Mouse (Mus musculus) thymus, postnatal 10 days (tissue): Measurements from ENCODE around the gene Ccdc115.

Experiments used
- DNase-seq, 2 experiments: peaks; one replicate each; pipeline ENCODE4 v3.0.0; 2021; ENCODE audit warnings: low spot score in 2 of 2

Gene Ccdc115

GRCm38 (mm10) chr1:34439215-34439960, at the start of gene Ccdc115, which contains the start of gene Imp4:
TSS of gene Ccdc115 (minus strand) at chr1:34439672.
TSS of gene Imp4 (plus strand) at chr1:34439851.
- DNase-seq = peak; percentile 91 to 92

DNA sequence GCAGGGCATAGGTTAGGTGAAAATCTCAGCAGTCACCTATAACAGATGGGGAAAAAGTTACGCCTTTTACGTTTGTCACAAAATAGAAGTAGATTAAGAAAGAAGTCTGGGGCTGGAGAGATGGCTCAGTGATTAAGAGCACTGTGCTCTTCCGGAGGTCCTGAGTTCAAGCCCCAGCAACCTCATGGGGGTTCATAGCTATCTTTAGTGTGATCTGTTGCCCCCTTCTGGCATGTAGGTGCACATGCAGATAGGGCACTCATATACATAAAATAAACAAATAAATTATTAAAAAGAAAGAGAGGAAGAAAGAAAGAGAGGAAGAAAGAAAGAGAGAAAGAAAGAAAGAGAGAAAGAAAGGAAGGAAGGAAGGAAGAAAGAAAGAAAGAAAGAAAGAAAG, 47.9 kb upstream of the Ccdc115 start:
- DNase-seq = no peak

DNA sequence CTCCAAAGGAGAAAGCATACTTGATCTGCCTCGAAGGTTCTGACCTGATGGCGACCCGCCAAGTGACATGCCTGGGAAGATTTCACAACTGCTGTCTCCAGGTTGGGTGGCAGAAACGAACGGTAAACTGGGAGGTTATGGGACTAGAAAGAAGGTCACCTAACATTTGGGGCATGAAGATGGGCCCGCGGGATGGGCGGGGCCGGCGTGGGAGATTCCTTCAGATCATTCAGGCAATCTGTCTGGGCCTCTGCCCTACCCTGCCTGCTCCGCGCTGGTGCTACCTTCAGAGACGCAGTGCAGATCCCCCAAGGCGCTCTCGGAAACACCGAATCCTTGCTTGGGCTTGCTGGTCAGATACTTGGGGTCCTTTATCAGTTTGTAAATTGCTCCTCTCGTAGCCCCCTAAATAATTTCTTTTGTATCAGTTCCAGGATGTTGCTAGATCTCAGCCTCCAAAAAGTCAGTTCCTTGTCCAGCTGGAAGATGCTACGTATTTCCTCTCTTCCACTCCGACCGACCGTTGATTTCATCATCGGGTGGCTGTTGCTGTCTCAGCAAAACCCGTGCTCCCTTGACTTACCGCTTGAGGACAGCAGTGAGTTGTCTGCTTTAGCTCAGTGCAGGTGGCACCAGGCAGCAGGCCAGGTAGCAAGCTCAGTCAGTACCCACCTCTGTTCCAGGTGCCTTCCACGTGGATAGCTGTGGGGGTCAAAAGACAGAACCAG, 46.2 kb upstream of the Ccdc115 start:
- DNase-seq = peak; percentile 56 to 64

- no peak for DNase-seq
These were observed 45.0 kb upstream of the Ccdc115 start for GRCm38 (mm10) chr1:34484470-34484869.

DNA sequence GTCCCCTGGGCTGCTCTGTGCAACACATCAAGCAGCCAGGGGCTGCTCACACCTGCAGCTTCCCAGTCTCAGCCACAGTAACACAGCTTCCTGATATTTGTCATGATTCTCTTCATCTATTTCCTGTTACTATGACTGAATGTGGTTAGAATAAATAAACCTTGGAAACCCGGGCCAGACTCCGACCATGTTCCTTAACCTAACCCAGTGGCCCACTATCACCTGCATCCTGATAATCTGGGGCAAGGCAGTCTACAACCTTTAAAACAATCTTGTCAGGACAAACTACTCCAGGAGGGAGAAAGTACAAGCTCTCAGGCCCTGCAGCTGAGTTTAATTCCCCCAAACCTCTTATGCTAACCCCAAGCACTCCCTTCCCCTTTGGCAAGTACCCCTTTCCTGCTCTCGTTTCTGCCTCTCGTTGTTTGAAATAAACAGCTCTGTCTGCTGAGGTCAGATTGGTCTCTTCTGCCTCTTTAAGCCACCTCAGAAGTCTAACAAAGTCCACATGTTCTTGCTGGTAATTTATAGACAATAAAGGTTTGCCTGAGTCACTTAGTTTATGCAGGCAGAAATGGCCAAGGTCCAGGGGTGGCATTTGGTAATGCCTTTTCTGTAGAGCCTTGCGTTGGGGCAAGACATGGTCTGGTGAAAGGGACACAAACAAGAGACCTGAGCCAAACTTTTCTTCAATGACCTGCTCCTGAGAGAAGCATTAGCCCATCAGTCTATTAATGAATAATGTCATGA, 42.6 kb upstream of the Ccdc115 start:
- DNase-seq = no peak

GRCm38 (mm10) chr1:34480801-34481200, 41.3 kb upstream of the Ccdc115 start:
- DNase-seq = no peak

DNA sequence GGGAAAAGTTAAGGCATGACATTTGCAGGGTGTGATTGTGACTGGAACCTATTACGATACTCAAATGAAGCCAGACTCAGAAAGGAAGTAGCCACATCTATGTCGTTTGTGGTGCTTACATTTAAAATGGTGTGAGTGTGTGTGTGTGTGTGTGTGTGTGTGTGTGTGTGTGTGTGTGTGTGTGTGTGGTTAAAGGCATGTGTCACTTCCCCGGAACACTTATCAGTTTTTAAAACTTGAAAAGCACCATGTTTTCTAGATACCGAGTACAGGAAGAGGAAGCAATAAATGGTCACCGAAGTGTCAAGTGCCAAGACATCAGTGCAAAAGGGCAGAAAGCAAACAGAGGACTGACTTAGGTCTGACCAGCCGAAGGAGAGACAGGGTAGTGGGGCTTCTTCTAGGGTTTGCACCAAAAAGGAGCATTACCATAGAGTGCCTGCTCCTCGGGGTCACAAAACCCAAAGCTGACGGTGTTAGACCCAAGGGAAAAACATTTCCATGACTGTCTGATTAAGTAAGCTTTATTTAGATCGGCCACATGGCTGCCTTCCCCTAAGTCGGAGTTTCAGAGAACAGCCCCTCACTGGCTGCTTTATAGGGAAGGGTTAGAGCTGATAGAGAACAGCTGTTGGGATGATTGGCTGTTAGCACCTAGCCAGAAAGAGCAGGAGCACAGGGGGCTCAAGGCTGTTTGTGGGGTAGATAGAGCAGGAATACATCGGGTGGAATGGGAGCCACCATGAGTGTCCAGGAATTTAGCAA, 39.6 kb upstream of the Ccdc115 start:
- no peak for DNase-seq

- peak; percentile 64 to 74 for DNase-seq
These were observed 33.2 kb upstream of the Ccdc115 start for GRCm38 (mm10) chr1:34472427-34473300.

DNA sequence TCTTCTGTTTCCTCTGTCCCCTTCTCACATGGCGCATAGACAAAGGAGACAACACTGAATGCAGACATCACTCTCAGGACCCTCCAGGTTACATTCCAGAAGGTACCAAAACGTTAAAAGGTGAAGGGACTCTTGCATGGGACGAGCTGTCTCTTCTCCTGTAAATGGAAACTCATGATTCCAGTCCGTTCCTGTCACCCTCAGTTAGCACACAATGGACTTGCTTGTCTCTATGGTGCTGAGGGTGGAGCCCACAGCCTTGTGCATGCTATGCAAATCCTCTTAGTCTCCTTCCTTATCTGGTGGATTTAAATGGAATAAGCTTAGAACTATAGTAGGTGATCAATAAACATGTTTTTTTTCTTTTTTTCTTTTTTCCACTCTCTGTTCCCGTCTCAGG, 30.3 kb upstream of the Ccdc115 start:
- DNase-seq = no peak

DNA sequence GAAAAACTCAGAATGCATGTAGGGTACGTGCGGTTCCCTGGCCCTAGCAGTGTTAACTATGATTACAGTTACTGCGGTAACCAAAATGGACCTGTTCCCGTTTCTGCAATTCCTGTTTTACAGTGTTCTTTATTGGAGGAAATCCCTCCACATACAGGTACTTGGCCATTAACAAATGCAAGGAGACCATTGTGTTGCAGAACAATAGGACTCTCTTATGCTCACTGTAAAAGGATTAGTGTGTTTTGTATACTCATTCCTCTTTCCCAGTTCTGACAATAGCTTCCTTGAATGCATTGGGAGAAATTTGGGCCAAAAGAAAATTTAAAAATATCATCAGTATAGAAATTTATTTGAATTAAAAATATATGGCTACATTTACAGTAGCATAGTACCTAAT, 29.0 kb upstream of the Ccdc115 start:
- no peak for DNase-seq

- DNase-seq = no peak
These were observed 28.6 kb upstream of the Ccdc115 start for GRCm38 (mm10) chr1:34468051-34468450.

DNA sequence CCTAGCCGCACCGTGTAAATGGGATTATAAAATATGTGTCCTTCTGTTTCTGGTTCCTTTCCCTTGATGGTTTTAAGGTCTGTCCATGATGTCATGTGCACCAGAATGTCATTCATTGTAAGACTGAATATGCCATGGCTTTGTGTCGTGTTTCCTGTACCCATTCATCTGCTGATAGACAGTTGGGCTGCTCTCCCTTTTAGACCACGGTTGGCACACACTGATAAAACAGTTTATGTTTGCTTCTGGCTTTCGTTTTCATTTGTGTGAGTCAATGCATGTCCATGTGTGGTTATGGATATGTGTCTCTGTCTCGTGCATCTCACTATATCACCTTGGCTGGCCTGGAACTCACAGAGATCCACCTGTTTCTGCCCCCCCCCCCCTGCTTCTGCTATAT, 26.0 kb upstream of the Ccdc115 start:
- no peak for DNase-seq

GRCm38 (mm10) chr1:34464310-34464817, 24.9 kb upstream of the Ccdc115 start:
- DNase-seq = no peak

GRCm38 (mm10) chr1:34462766-34463165, 23.3 kb upstream of the Ccdc115 start:
- DNase-seq = peak; percentile 71 to 88

- peak in 1 of 2 experiments; percentile 36 for DNase-seq
These were observed 20.6 kb upstream of the Ccdc115 start for GRCm38 (mm10) chr1:34460061-34460441.

GRCm38 (mm10) chr1:34459284-34460060, 20.0 kb upstream of the Ccdc115 start, which contains the start of gene Ptpn18:
TSS of gene Ptpn18 (plus strand) at chr1:34459762.
- peak; percentile 80 to 90 for DNase-seq

- DNase-seq = no peak
These were observed 19.0 kb upstream of the Ccdc115 start for GRCm38 (mm10) chr1:34458431-34458830.

- DNase-seq = no peak
These were observed 3.7 kb upstream of the Ccdc115 start for GRCm38 (mm10) chr1:34443124-34443523.

DNA sequence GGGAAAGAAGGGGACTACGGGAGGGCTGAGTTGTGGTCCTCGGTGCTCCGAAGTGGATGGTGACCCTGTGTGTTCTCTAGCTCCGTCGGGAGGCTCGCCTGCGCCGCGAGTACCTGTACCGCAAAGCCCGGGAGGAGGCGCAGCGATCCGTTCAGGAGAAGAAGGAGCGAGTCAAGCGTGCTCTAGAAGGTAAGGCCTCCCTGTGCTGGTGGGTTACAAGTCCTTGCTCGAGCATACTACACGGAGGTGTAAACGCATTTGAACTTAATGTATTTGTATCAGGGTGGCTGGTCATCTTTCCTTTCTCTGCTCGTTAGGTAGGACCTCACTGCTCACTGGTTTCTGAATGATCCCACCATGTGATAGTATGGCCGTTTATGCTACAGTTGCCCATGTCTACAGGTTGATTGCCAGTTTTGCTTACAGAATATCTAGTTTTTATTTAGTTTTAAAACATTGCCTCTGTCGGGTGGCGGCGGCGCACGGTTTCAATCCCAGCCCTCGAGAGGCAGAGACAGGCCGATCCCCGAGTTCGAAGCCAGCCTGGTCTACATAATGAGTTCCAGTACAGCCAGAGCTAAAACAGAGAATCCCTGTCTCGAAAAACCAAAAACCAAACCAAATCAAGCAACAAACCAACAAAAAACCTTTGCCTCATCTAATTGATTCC, 624 bp upstream of the Ccdc115 start:
- no peak for DNase-seq
